Mouse (Mus musculus) hindbrain, embryonic 16.5 days (tissue): ENCODE measurements around the gene Irf2. TPM values are rescaled to one million over a fixed set of nuclear protein-coding genes. Genes with fewer than 3 reads are reported as not detected.

Experiments
- ATAC-seq: fragments of 200-750 bp; cut with Nextera tagmentation; 2 replicates; pipeline ENCODE4 v1.8.0; 2017; ENCODE audit warnings: moderate TSS enrichment, moderate library complexity
- H3K27ac ChIP-seq: fragments of 300-500 bp; sonication (generic); 2 replicates; pipeline ENCODE4 v1.5.1; 2014; ENCODE audit warnings: low read depth, mild to moderate bottlenecking, control low read depth, low read length, moderate library complexity
- H3K27me3 ChIP-seq: fragments of 300-500 bp; sonication (generic); replicated peaks from 2 replicates; pipeline ENCODE4 v1.6.1; 2014; ENCODE audit warnings: low read length; ENCODE audit not compliant: control insufficient read depth, insufficient read depth
- H3K36me3 ChIP-seq: fragments of 300-500 bp; sonication (generic); 2 replicates; pipeline ENCODE4 v1.6.1; 2014; ENCODE audit warnings: mild to moderate bottlenecking, low read length, moderate library complexity, mixed read lengths; ENCODE audit not compliant: control insufficient read depth, insufficient read depth
- H3K4me1 ChIP-seq: fragments of 300-500 bp; sonication (generic); 2 replicates; pipeline ENCODE4 v1.6.1; 2014; ENCODE audit warnings: low read depth, low read length; ENCODE audit not compliant: control insufficient read depth, insufficient read depth
- H3K4me2 ChIP-seq: fragments of 300-500 bp; sonication (generic); 2 replicates; pipeline ENCODE4 v1.6.1; 2014; ENCODE audit warnings: mild to moderate bottlenecking, low read length, control low read depth, moderate library complexity
- H3K4me3 ChIP-seq: fragments of 300-500 bp; sonication (generic); 2 replicates; pipeline ENCODE4 v1.5.1; 2014; ENCODE audit warnings: mild to moderate bottlenecking, low read length, control low read depth, moderate library complexity
- H3K9ac ChIP-seq: fragments of 300-500 bp; sonication (generic); 2 replicates; pipeline ENCODE4 v1.6.1; 2014; ENCODE audit warnings: low read depth, mild to moderate bottlenecking, control low read depth, low read length, moderate library complexity
- H3K9me3 ChIP-seq: fragments of 300-500 bp; sonication (generic); 2 replicates; pipeline ENCODE4 v1.6.1; 2014; ENCODE audit warnings: mild to moderate bottlenecking, low read length, moderate library complexity; ENCODE audit not compliant: control insufficient read depth
- WGBS: fragments of 180-500 bp; shearing (Covaris S2); extraction: QIAGEN DNeasy Blood & Tissue Kit; methylation state at CpG from one replicate; pipeline ENCODE4 v1.1.7; 2014; 5-methylcytosine and 5-hydroxymethylcytosine counted together
- polyA plus RNA-seq: library from polyadenylated mRNA; unstranded; fragments of >200 nt; fragmentation: Nextera tagmentation; extraction: Ambion mirVana; gene quantifications from 2 replicates; pipeline ENCODE4 v1.2.1, GENCODE M21; 2015

Gene Irf2
- polyA plus RNA-seq, 1 experiment from 2014 or later = 11.1 TPM

DNA sequence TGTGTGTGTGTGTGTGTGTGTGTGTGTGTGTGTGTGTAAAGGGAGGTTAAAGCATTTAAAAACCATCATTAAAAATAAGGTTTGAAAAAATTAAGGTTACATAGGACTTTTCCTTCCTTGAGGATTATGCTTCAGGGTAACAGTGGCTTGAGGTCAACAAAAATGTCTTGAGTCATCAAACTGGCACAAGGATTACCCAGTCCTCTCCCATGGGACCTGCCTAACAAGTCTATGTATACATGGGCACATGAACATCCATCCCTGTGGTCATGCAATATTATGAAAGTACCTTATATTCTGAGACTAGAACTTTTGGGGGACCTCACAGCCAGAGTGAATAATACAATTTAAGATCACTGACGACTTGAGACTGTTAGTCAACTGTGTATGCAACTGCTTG is 125.9 kb downstream of the Irf2 start:
- Histone ChIP-seq H3K4me3 (no peak overlapping the region), H3K27ac (no peak overlapping the region), H3K4me1 (no peaks in the 10 kb centered on the region), H3K9me3 (no peaks in the 10 kb centered on the region), H3K36me3 (no peaks in the 10 kb centered on the region), H3K4me2 (no peak overlapping the region), H3K9ac (no peak overlapping the region), H3K27me3 (no peaks in the 10 kb centered on the region)
- WGBS = 82% methylated on average over 1 of the region's 1 CpGs
- no peak for ATAC-seq

DNA sequence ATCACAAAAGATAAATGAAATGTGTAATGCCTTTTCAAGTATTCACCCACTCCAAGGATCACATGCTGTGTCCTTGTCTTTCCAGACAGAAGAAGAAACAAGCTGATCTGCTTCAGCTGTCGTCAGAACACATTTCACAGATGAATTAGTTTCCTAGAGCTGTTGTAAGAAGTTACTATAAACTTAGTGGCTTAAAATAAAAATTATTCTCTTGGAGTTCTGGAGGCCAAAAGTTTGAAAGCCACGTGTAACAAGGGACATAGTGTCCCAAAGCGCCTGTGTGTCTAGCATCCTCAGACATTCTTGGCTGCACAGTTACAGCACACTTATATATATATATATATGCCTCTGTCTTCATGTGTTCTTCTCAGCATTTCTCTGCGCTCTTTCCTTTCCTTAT is 127.9 kb downstream of the Irf2 start:
- Histone ChIP-seq H3K4me1 (no peaks in the 10 kb centered on the region), H3K36me3 (no peaks in the 10 kb centered on the region), H3K9ac (no peak overlapping the region), H3K27me3 (no peaks in the 10 kb centered on the region), H3K27ac (no peak overlapping the region), H3K4me3 (no peak overlapping the region), H3K4me2 (no peak overlapping the region), H3K9me3 (no peaks in the 10 kb centered on the region)
- WGBS = 46% methylated on average over 4 of the region's 4 CpGs
- ATAC-seq = no peak

DNA sequence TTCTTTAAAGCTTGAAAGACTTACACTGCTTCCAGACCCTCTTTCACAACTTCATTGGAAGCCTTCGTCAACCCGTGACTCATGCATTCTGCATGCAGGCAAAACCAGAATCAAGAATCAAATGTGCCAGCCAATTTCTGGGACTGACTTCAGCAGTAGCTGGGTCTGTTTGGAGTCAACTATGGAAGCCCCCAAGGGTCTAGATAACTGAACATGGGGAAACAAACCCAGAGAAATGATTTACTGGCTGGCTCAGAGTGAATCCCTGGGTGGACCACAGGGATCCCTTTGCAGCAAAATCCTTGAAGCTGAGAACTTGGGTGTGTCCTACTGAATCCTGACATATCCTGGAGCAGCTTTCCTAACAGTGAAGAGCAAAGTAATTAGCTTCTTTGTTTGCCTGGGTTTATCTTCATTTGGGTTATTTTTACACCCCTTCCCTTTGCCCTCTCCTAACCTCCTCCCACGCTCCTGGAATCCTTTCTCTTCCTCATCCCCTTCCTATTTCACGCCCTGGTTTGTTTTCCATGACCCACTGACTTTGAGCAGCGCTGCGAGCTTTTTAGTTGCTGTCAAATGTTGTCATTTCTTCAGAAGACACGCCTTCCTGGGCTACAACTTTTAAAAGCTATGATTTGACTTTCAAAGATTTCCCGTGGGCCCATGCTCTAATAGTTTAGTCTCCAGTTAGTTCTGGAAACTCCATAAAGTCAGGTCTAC is 129.0 kb downstream of the Irf2 start:
- Histone ChIP-seq H3K9ac (no peak overlapping the region), H3K9me3 (no peaks in the 10 kb centered on the region), H3K36me3 (no peaks in the 10 kb centered on the region), H3K4me2 (no peak overlapping the region), H3K4me1 (no peaks in the 10 kb centered on the region), H3K4me3 (no peak overlapping the region), H3K27ac (no peak overlapping the region), H3K27me3 (no peaks in the 10 kb centered on the region)
- no peak for ATAC-seq
- WGBS = 68% methylated on average over 8 of the region's 8 CpGs

DNA sequence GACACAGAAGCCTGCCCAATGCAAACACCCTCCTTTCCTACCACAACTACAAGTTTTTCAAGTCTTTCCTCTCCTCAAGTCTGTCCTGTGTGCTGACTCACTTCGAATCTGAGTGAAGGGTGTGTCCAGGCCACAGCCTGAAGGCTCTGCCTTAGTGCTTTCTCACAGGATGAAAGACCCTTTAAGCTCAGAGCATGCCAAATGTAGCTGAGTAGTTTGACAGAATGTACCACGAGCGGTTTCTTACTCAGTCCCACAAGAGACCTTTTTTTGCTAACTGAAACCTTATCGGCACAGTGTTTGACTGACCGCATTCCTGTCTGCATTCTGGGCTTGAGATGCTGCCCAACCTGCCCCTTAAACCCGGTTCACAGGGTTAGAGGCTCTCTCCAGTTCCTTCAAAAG is 130.0 kb downstream of the Irf2 start:
- H3K27me3 ChIP-seq = no peaks in the 10 kb centered on the region
- H3K9ac ChIP-seq = no peak overlapping the region
- no peaks in the 10 kb centered on the region for H3K9me3 ChIP-seq
- ATAC-seq = no peak
- H3K27ac ChIP-seq = no peak overlapping the region
- no peak overlapping the region for H3K4me3 ChIP-seq
- 82% methylated on average over 6 of the region's 6 CpGs for WGBS
- no peaks in the 10 kb centered on the region for H3K4me1 ChIP-seq
- H3K36me3 ChIP-seq = no peaks in the 10 kb centered on the region
- H3K4me2 ChIP-seq = no peak overlapping the region

DNA sequence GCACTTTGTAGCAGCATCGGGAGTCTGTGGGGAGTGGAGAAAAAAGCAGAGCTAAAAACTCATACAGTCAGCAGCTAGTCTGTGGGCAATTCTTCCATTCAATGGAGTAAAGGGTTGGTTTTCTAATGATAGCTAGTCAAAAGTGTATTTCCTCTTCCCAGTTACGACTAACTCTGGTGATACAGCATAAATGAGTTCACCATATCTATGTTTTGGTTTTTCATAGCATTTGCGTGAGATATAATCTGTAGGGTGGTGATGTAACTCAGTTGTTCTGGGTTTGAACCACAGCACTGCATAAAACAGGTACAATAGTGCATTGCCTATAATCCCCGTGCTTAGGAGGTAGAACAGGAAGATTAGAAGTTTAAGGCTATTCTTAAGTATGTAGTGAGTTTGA is 131.6 kb downstream of the Irf2 start:
- no peaks in the 10 kb centered on the region for H3K36me3 ChIP-seq
- H3K27me3 ChIP-seq = no peaks in the 10 kb centered on the region
- no peak overlapping the region for H3K9ac ChIP-seq
- H3K27ac ChIP-seq = no peak overlapping the region
- H3K4me2 ChIP-seq = no peak overlapping the region
- H3K9me3 ChIP-seq = no peaks in the 10 kb centered on the region
- no peaks in the 10 kb centered on the region for H3K4me1 ChIP-seq
- ATAC-seq = no peak
- H3K4me3 ChIP-seq = no peak overlapping the region
- WGBS = 90% methylated on average over 4 of the region's 4 CpGs

DNA sequence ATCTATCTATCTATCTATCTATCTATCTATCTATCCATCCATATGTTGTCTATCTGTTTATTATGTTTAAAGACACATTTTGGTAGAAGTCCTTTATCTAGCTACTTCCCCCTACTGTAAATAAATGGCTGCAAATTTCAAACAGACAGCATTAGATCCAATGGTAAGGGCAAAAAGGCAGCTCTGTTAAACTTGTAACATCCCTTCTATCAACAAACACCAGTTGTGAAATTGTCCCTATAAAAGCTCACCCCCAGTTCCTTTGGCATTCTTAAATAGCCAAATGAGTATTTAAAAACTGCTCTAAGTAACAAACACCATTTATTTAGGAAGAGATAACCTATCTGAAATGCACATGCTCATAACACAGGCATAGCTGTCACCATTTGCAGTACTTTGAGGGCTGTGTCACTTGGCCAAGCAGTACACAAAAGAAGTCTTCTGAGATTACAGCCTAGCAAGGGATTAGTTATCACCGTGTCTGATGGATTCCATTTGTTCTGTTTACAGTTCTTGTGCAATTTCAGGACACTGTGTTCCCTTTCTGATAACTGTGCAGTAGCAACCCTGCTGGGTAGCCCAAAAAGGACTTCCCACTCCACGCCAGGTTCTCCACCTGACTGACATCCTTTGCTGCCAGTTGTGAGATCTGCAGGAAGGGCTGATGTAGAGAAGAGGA is 136.2 kb downstream of the Irf2 start:
- no peaks in the 10 kb centered on the region for H3K4me1 ChIP-seq
- 64% methylated on average over 2 of the region's 2 CpGs for WGBS
- no peak overlapping the region for H3K4me3 ChIP-seq
- H3K9me3 ChIP-seq = no peaks in the 10 kb centered on the region
- no peak overlapping the region for H3K9ac ChIP-seq
- no peak overlapping the region for H3K27ac ChIP-seq
- no peaks in the 10 kb centered on the region for H3K27me3 ChIP-seq
- no peak overlapping the region for H3K4me2 ChIP-seq
- ATAC-seq = no peak
- no peaks in the 10 kb centered on the region for H3K36me3 ChIP-seq

DNA sequence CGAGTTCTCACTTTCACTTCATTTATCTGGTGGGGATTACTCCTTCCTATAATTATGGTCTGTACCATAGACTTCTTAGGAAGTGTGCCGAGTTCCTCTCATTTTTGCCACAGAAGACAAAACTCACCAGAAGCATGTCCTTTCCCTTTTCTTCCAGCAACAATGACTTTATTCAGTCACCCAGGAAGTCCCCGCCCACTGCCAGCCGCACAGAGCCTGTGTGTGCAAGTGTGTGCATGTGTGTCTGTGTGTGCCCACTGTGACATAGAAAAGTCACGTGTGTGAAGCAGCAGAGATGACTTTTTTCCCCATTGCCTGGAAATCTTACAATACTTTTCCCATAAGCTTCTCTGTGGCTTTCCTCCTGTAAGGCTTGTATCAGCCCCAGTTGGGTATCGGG is 141.8 kb downstream of the Irf2 start:
- no peaks in the 10 kb centered on the region for H3K4me1 ChIP-seq
- H3K36me3 ChIP-seq = no peaks in the 10 kb centered on the region
- WGBS = 60% methylated on average over 6 of the region's 6 CpGs
- H3K4me3 ChIP-seq = no peak overlapping the region
- no peak overlapping the region for H3K27ac ChIP-seq
- H3K9me3 ChIP-seq = no peaks in the 10 kb centered on the region
- no peak for ATAC-seq
- H3K4me2 ChIP-seq = no peak overlapping the region
- no peaks in the 10 kb centered on the region for H3K27me3 ChIP-seq
- H3K9ac ChIP-seq = no peak overlapping the region

DNA sequence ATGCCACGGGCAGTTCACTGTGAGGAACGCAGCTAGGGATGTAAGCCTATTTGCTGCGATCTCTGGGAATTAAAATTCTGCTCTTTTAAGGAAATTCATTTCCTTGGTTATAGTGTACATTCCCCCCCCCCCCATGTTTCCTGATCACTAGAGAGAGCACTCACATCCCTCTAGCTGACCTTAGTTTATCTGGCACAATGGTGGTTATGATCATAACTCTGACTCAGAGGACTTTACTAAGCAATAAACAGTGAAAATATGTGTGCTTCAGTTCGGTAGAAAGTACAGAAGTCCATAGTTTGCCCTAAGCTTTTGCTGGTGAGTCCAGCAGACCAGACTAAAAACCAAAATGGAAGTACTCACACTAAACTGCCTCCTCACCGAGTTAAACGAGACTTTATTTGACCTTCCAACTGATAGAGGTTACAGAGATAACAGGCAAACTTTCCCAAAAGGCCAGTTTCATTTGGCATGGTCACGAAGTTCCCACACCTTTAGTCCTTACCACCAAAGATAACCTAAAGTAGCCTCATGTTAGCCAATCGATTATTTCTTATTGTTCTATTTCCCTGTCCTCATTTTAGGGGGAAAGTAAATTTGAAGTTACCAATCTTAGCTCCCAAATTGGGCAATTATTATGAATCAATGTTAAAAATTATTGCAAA is 142.4 kb downstream of the Irf2 start:
- Histone ChIP-seq H3K4me3 (no peak overlapping the region), H3K9me3 (no peaks in the 10 kb centered on the region), H3K4me2 (no peak overlapping the region), H3K4me1 (no peaks in the 10 kb centered on the region), H3K9ac (no peak overlapping the region), H3K27ac (no peak overlapping the region), H3K36me3 (no peaks in the 10 kb centered on the region), H3K27me3 (no peaks in the 10 kb centered on the region)
- ATAC-seq = no peak
- 87% methylated on average over 8 of the region's 8 CpGs for WGBS

DNA sequence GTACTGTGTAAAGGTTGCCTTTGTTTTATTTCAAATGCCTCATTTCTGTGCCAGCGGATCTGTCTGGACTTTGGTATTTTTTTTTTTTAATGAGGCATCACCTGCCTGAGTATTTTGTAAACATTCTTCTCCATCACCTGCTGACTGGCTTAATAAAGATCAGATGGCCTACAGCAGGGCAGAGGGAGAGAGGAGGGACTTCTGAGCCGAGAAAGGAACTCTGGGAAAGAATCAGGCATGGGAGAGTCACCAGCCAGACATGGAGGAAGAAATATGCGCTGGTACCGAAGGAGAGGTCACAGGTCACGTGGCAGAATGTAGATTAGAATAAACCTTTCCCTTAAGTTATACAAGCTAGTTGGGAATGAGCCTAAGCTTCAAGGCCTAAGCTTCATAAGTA is 143.2 kb downstream of the Irf2 start:
- Histone ChIP-seq H3K4me1 (no peaks in the 10 kb centered on the region), H3K27ac (no peak overlapping the region), H3K27me3 (no peaks in the 10 kb centered on the region), H3K4me3 (no peak overlapping the region), H3K4me2 (no peak overlapping the region), H3K9me3 (no peaks in the 10 kb centered on the region), H3K36me3 (no peaks in the 10 kb centered on the region), H3K9ac (no peak overlapping the region)
- WGBS = 66% methylated on average over 5 of the region's 5 CpGs
- ATAC-seq = no peak
